8 mouse cellular contexts compared by ENCODE assay signal in the genomic region with DNA sequence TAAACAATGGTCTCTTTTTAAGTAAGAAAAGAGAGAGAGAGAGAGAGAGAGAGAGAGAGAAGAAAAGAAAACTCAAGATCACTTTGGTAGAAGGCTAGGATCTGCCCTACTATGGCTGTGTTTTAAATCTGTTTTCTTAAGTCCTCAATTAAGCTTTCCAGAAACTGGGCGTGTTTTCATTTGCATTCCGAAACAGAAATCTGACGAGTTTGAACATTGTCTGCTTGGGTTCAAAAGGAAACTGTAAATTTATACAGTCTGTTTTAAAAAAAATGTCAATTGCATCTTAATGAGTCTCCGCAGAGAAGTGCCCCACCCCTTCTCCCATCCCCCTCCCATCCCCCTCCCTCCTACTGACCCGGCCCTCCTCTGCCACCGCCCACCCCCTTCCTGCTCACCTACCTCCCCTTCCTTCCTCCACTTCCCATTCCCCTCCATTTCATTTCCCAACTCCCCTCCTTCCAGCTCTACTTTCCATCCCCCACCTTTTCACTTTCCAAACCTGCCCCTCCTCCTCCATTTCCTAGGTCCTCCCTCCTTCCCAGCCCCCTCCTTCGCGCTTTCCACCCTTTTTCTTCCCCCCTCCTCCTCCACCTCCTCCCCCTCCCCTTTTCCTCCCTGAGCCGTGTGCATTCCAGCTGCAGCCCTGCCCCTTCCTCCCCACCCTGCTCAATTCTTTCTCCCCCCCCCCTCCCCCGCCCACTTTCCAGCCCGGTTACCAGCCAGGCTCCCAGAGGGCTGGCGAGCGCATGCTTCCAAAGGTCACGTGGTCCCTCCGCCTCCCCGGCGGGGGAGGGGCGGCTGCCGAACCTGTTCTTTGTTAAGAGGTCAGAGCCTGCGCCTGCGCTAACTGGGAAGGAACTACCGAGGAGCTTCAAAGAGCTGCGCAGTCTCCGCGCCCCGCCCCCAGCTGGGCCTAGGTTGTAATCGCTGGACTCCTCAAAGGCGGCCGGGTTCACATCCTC.
DNase-seq lines count a peak whose midpoint lies in the region; ATAC-seq and TF ChIP-seq lines count a peak whose summit lies in the region.

No protein-coding gene starts in this region.

- no peak for TF ChIP-seq POLR2A in MEL (IDR thresholded peaks at IDR 0.05; ENCODE audit: control insufficient read depth in 1 of 2, insufficient read depth in 1 of 2, low read depth in 1 of 2, low read length in 2 of 2, poor library complexity in 1 of 2)
- no peak for TF ChIP-seq POLR2A in cerebellum, adult 2 months (IDR thresholded peaks at IDR 0.05; ENCODE audit: borderline replicate concordance, insufficient read depth, low read length)

- peak overlapping the region; percentile 66 for H3K27ac ChIP-seq in MEL (ENCODE audit: control insufficient read depth, low read depth, low read length)
- H3K27ac ChIP-seq in cerebellum, adult 2 months (ENCODE audit: insufficient read depth, low read length): no peak overlapping the region; the same call in 1 of the 2 replicates
- peak overlapping the region; percentile 78 for H3K27ac ChIP-seq in hindbrain, embryonic 10.5 days
- no peak overlapping the region for H3K27ac ChIP-seq in lung, postnatal 0 days (ENCODE audit: low read length)

- no peak for TF ChIP-seq CTCF in MEL (IDR thresholded peaks at IDR 0.05 in 2 of 3, conservative IDR thresholded peaks at IDR 0.05 in 1 of 3; ENCODE audit: control insufficient read depth in 1 of 3, insufficient read depth in 1 of 3, low read depth in 2 of 3, low read length in 3 of 3, poor library complexity in 1 of 3, severe bottlenecking in 1 of 3)
- TF ChIP-seq CTCF in cerebellum, adult 2 months (IDR thresholded peaks at IDR 0.05; ENCODE audit: borderline replicate concordance, insufficient read depth, low read depth, low read length): no peak
- peak; percentile 40 for TF ChIP-seq CTCF in lung, postnatal 0 days (IDR thresholded peaks at IDR 0.05)

- peak in 1 of 2 experiments; percentile 52; a peak in 2 of 4 replicates for TF ChIP-seq EP300 in MEL (IDR thresholded peaks at IDR 0.05; ENCODE audit: low read depth in 1 of 2, low read length in 2 of 2)
- TF ChIP-seq EP300 in lung, postnatal 0 days (IDR thresholded peaks at IDR 0.05): no peak; the same call in 1 of the 2 replicates

- peak overlapping the region; percentile 45 for H3K9ac ChIP-seq in MEL (ENCODE audit: control insufficient read depth, low read depth, low read length, poor library complexity, severe bottlenecking)
- no peak overlapping the region for H3K9ac ChIP-seq in lung, postnatal 0 days (replicated peaks; ENCODE audit: low read depth)

- no peaks in the 10 kb centered on the region for H3K79me2 ChIP-seq in MEL (ENCODE audit: control insufficient read depth, insufficient read depth, low read length, poor library complexity)

- 6% methylated on average over 17 of the region's 29 CpGs for WGBS in cerebellum, adult 2 months
- 14% methylated on average over 29 of the region's 29 CpGs for WGBS in hindbrain, embryonic 10.5 days
- WGBS in lung, postnatal 0 days: 13% methylated on average over 22 of the region's 29 CpGs

- peak; percentile 95 for ATAC-seq in lung, postnatal 0 days

- H3K4me1 ChIP-seq in MEL (ENCODE audit: control insufficient read depth in 1 of 2, insufficient read depth in 2 of 2, low read length in 2 of 2): peaks cover 4 to 12% of the 10 kb centered on the region in 2 experiments
- H3K4me1 ChIP-seq in cerebellum, adult 2 months (ENCODE audit: control insufficient read depth, insufficient read depth, low read length): no peaks in the 10 kb centered on the region; the same call in 1 of the 2 replicates
- H3K4me1 ChIP-seq in hindbrain, embryonic 10.5 days (replicated peaks): no peaks in the 10 kb centered on the region
- H3K4me1 ChIP-seq in lung, postnatal 0 days (ENCODE audit: insufficient read depth, low read depth, low read length): no peaks in the 10 kb centered on the region

- peaks cover 0 to 7% of the 10 kb centered on the region in 2 experiments; a peak in 2 of 4 replicates for H3K36me3 ChIP-seq in MEL (ENCODE audit: control insufficient read depth in 1 of 2, insufficient read depth in 2 of 2, low read length in 2 of 2)
- H3K36me3 ChIP-seq in hindbrain, embryonic 10.5 days: no peaks in the 10 kb centered on the region
- H3K36me3 ChIP-seq in lung, postnatal 0 days (ENCODE audit: insufficient read depth, low read length): no peaks in the 10 kb centered on the region

- H3K4me2 ChIP-seq in lung, postnatal 0 days (replicated peaks; ENCODE audit: low read depth, low read length): peak overlapping the region; percentile 27; the same call in 1 of the 2 replicates

- H3K27me3 ChIP-seq in MEL (ENCODE audit: control insufficient read depth in 1 of 2, insufficient read depth in 2 of 2, low read length in 2 of 2): no peaks in the 10 kb centered on the region
- no peaks in the 10 kb centered on the region for H3K27me3 ChIP-seq in cerebellum, adult 2 months (ENCODE audit: control insufficient read depth, insufficient read depth, low read length)
- no peaks in the 10 kb centered on the region for H3K27me3 ChIP-seq in hindbrain, embryonic 10.5 days (ENCODE audit: insufficient read depth, poor library complexity, severe bottlenecking)
- H3K27me3 ChIP-seq in lung, postnatal 0 days (replicated peaks; ENCODE audit: insufficient read depth, low read length): no peaks in the 10 kb centered on the region

- H3K9me3 ChIP-seq in MEL (replicated peaks; ENCODE audit: insufficient read depth, low read length): no peaks in the 10 kb centered on the region
- no peaks in the 10 kb centered on the region for H3K9me3 ChIP-seq in hindbrain, embryonic 10.5 days
- no peaks in the 10 kb centered on the region for H3K9me3 ChIP-seq in lung, postnatal 0 days (ENCODE audit: low read length)

- no peak for TF ChIP-seq RAD21 in MEL (IDR thresholded peaks at IDR 0.05; ENCODE audit: low read depth, low read length)

- peak; percentile 96 for DNase-seq in MEL (ENCODE audit: low read depth, low spot score)
- peak; percentile 93 to 95 for DNase-seq in cerebellum, adult 2 months
- DNase-seq in forelimb bud, embryonic 11.5 days (ENCODE audit: low read depth, low spot score): peak; percentile 97
- peak; percentile 95 for DNase-seq in hindbrain, embryonic 10.5 days (ENCODE audit: low spot score)
- peak; percentile 97 for DNase-seq in layer of hippocampus, adult 9-11 months
- DNase-seq in lung, postnatal 0 days (ENCODE audit: low spot score): peak; percentile 96
- peak; percentile 81 for DNase-seq in ovary, postnatal 14 days (ENCODE audit: low spot score)
- DNase-seq in thymus, postnatal 14 days: peak; percentile 95

- H3K4me3 ChIP-seq in MEL (ENCODE audit: control insufficient read depth in 1 of 2, insufficient read depth in 1 of 2, low read depth in 2 of 2, low read length in 2 of 2): peak overlapping the region; percentile 42 to 67
- H3K4me3 ChIP-seq in cerebellum, adult 2 months (replicated peaks; ENCODE audit: insufficient read depth, low read depth, low read length): peak overlapping the region; percentile 61
- peak overlapping the region; percentile 36 for H3K4me3 ChIP-seq in hindbrain, embryonic 10.5 days
- H3K4me3 ChIP-seq in lung, postnatal 0 days (ENCODE audit: low read depth, low read length): peak overlapping the region; percentile 21; the same call in 1 of the 2 replicates

TF ChIP-seq in MEL, 35 proteins besides CTCF, POLR2A, EP300 and RAD21:
- TF ChIP-seq MXI1 (IDR thresholded peaks at IDR 0.05; ENCODE audit: low read depth, low read length) (peak; percentile 98), UBTF (IDR thresholded peaks at IDR 0.05; ENCODE audit: borderline replicate concordance, insufficient read depth, low read depth, low read length) (no peak), MAX (IDR thresholded peaks at IDR 0.05; ENCODE audit: low read length) (peak; percentile 82), NRF1 (IDR thresholded peaks at IDR 0.05; ENCODE audit: insufficient read depth, low read depth, low read length, poor library complexity, severe bottlenecking) (peak; percentile 80), ELF1 (IDR thresholded peaks at IDR 0.05; ENCODE audit: low read depth, low read length) (0 out of 2 replicates have a peak, but pooled peaks have one; percentile 5), BHLHE40 (IDR thresholded peaks at IDR 0.05; ENCODE audit: borderline replicate concordance, low read depth, low read length) (0 out of 2 replicates have a peak, but pooled peaks have one; percentile 46), POLR2AphosphoS2 (IDR thresholded peaks at IDR 0.05; ENCODE audit: low read length) (no peak), POLR2AphosphoS5 (IDR thresholded peaks at IDR 0.05; ENCODE audit: borderline replicate concordance, low read depth, low read length) (no peak), HCFC1 (IDR thresholded peaks at IDR 0.05; ENCODE audit: low read depth, low read length) (peak; percentile 64), USF2 (IDR thresholded peaks at IDR 0.05; ENCODE audit: borderline replicate concordance in 1 of 2, insufficient read depth in 1 of 2, low read depth in 1 of 2, low read length in 2 of 2) (peak in 1 of 2 experiments; percentile 65; a peak in 2 of 4 replicates), USF1 (IDR thresholded peaks at IDR 0.05; ENCODE audit: low read depth, low read length) (peak; percentile 95), MYC (IDR thresholded peaks at IDR 0.05; ENCODE audit: low read depth, low read length) (no peak), SIN3A (IDR thresholded peaks at IDR 0.05; ENCODE audit: low read length) (peak; percentile 70), ZNF384 (IDR thresholded peaks at IDR 0.05; ENCODE audit: low read depth, low read length) (peak; percentile 71), CHD2 (IDR thresholded peaks at IDR 0.05; ENCODE audit: low read length) (peak; percentile 46; the same call in 1 of the 2 replicates), ETS1 (IDR thresholded peaks at IDR 0.05; ENCODE audit: low read depth, low read length) (peak; percentile 61; the same call in 1 of the 2 replicates), TAL1 (IDR thresholded peaks at IDR 0.05; ENCODE audit: low read length) (no peak), NELFE (IDR thresholded peaks at IDR 0.05; ENCODE audit: low read depth, low read length) (no peak)
TF ChIP-seq in MEL: peak in this region for 12.

Comparison
In these comparisons a context has a peak if more than half of its experiments do, and no peak if none do; other contexts are left out.
1. H3K27ac ChIP-seq: peak in MEL (single experiment) and hindbrain, embryonic 10.5 days (single experiment); none in cerebellum, adult 2 months (single experiment) and lung, postnatal 0 days (single experiment).
2. Peak in every context shown above with its lines, with median percentiles within 50 percentile points of each other: DNase-seq and H3K4me3 ChIP-seq.